Mouse (Mus musculus): ENCODE results near the gene Scimp.

GRCm38 (mm10) chr11:70838610-70839009 is 26.2 kb upstream of the Scimp start:
- TF ChIP-seq CTCF (IDR thresholded peaks at IDR 0.05; ENCODE audit: borderline replicate concordance, insufficient read depth, low read length) (no peak), POLR2A (IDR thresholded peaks at IDR 0.05; ENCODE audit: low read depth, low read length) (no peak)

Data from embryonic fibroblast, embryonic 13.5 days (primary cell).